Mouse (Mus musculus) megakaryocyte, embryonic 14.5 days (primary cell): ENCODE results near the gene Ercc1. TPM values are rescaled to one million over a fixed set of nuclear protein-coding genes. Genes with fewer than 3 reads are reported as not detected.
A peak's percentile ranks its signal among the peaks of the same experiment; 100 is the strongest.

Experiments
- H3K27me3 ChIP-seq: replicated peaks from 2 replicates; pipeline ENCODE3; 2012; ENCODE audit warnings: inconsistent platforms
- H3K36me3 ChIP-seq: replicated peaks from 2 replicates; pipeline ENCODE3; 2012; ENCODE audit warnings: low read length, inconsistent platforms, mixed read lengths
- H3K4me1 ChIP-seq: 2 replicates; pipeline ENCODE4 v1.6.1; 2012; ENCODE audit warnings: inconsistent platforms
- H3K4me3 ChIP-seq: replicated peaks from 2 replicates; pipeline ENCODE3; 2012; ENCODE audit warnings: moderate library complexity, mild to moderate bottlenecking, inconsistent platforms
- H3K9me3 ChIP-seq: 2 replicates; pipeline ENCODE4 v1.6.1; 2012; ENCODE audit warnings: inconsistent platforms
- FLI1 ChIP-seq: IDR thresholded peaks from 2 replicates; pipeline ENCODE4 v1.6.1; 2012; ENCODE audit warnings: low read length, inconsistent platforms, mixed read lengths
- GATA1 ChIP-seq: IDR thresholded peaks from 3 replicates; pipeline ENCODE4 v1.6.1; 2012; ENCODE audit warnings: mixed read lengths, low read length, inconsistent platforms, borderline replicate concordance
- polyA plus RNA-seq: library from polyadenylated mRNA; stranded (reverse); fragments of >175 nt; gene quantifications from 2 replicates; pipeline ENCODE4 v1.2.3, GENCODE M21; 2012; ENCODE audit warnings: low replicate concordance; ENCODE audit not compliant: insufficient read depth

Ercc1 gene
- polyA plus RNA-seq, 1 experiment = 52.2 TPM

GRCm38 (mm10) chr7:19320637-19321036 is 23.9 kb upstream of the Ercc1 start:
- H3K36me3 ChIP-seq = no peaks in the 10 kb centered on the region
- peaks cover 85% of the 10 kb centered on the region for H3K4me1 ChIP-seq
- H3K4me3 ChIP-seq = peak overlapping the region; percentile 92
- peaks cover 56% of the 10 kb centered on the region for H3K27me3 ChIP-seq
- TF ChIP-seq GATA1 (no peak), FLI1 (no peak)
- H3K9me3 ChIP-seq = no peaks in the 10 kb centered on the region

GRCm38 (mm10) chr7:19321464-19321863 is 23.1 kb upstream of the Ercc1 start:
- TF ChIP-seq GATA1 (no peak), FLI1 (no peak)
- Histone ChIP-seq H3K4me3 (peak overlapping the region; percentile 54), H3K9me3 (no peaks in the 10 kb centered on the region), H3K36me3 (no peaks in the 10 kb centered on the region), H3K27me3 (peaks cover 49% of the 10 kb centered on the region), H3K4me1 (peaks cover 85% of the 10 kb centered on the region)

GRCm38 (mm10) chr7:19322489-19322888 is 22.1 kb upstream of the Ercc1 start:
- Histone ChIP-seq H3K4me1 (peaks cover 85% of the 10 kb centered on the region), H3K9me3 (no peaks in the 10 kb centered on the region), H3K4me3 (no peak overlapping the region), H3K27me3 (peaks cover 40% of the 10 kb centered on the region), H3K36me3 (no peaks in the 10 kb centered on the region)
- TF ChIP-seq GATA1 (no peak), FLI1 (no peak)

- peak overlapping the region; percentile 46 for H3K4me3 ChIP-seq
- peaks cover 27% of the 10 kb centered on the region for H3K27me3 ChIP-seq
- H3K36me3 ChIP-seq = no peaks in the 10 kb centered on the region
- no peak for TF ChIP-seq FLI1
- TF ChIP-seq GATA1 = no peak
- H3K4me1 ChIP-seq = peaks cover 81% of the 10 kb centered on the region
- peaks cover 6% of the 10 kb centered on the region; the same call in 1 of the 2 replicates for H3K9me3 ChIP-seq
Observed at GRCm38 (mm10) chr7:19324221-19324620, 20.4 kb upstream of the Ercc1 start.

- peaks cover 21% of the 10 kb centered on the region for H3K27me3 ChIP-seq
- no peaks in the 10 kb centered on the region for H3K36me3 ChIP-seq
- H3K4me3 ChIP-seq = peak overlapping the region; percentile 9
- H3K9me3 ChIP-seq = peaks cover 6% of the 10 kb centered on the region; the same call in 1 of the 2 replicates
- H3K4me1 ChIP-seq = peaks cover 82% of the 10 kb centered on the region
- TF ChIP-seq GATA1 (no peak), FLI1 (no peak)
Observed at GRCm38 (mm10) chr7:19325262-19326199, 19.0 kb upstream of the Ercc1 start.

GRCm38 (mm10) chr7:19326359-19326758 is 18.2 kb upstream of the Ercc1 start:
- TF ChIP-seq GATA1 (no peak), FLI1 (no peak)
- Histone ChIP-seq H3K36me3 (no peaks in the 10 kb centered on the region), H3K4me1 (peaks cover 81% of the 10 kb centered on the region), H3K4me3 (peak overlapping the region; percentile 90), H3K27me3 (peaks cover 21% of the 10 kb centered on the region), H3K9me3 (peaks cover 6% of the 10 kb centered on the region; the same call in 1 of the 2 replicates)

GRCm38 (mm10) chr7:19327128-19327527 is 17.4 kb upstream of the Ercc1 start:
- Histone ChIP-seq H3K9me3 (peaks cover 6% of the 10 kb centered on the region; the same call in 1 of the 2 replicates), H3K27me3 (peaks cover 21% of the 10 kb centered on the region), H3K36me3 (no peaks in the 10 kb centered on the region), H3K4me1 (peaks cover 81% of the 10 kb centered on the region), H3K4me3 (peak overlapping the region; percentile 90)
- no peak for TF ChIP-seq FLI1
- no peak for TF ChIP-seq GATA1

- Histone ChIP-seq H3K4me3 (peak overlapping the region; percentile 90), H3K27me3 (peaks cover 17% of the 10 kb centered on the region), H3K36me3 (no peaks in the 10 kb centered on the region), H3K4me1 (peaks cover 82% of the 10 kb centered on the region), H3K9me3 (peaks cover 6% of the 10 kb centered on the region; the same call in 1 of the 2 replicates)
- no peak for TF ChIP-seq FLI1
- TF ChIP-seq GATA1 = no peak
Observed at GRCm38 (mm10) chr7:19327782-19328181, 16.8 kb upstream of the Ercc1 start.

- Histone ChIP-seq H3K27me3 (peaks cover 17% of the 10 kb centered on the region), H3K4me1 (peaks cover 83% of the 10 kb centered on the region), H3K36me3 (no peaks in the 10 kb centered on the region), H3K4me3 (no peak overlapping the region), H3K9me3 (peaks cover 6% of the 10 kb centered on the region; the same call in 1 of the 2 replicates)
- no peak for TF ChIP-seq FLI1
- no peak for TF ChIP-seq GATA1
Observed at GRCm38 (mm10) chr7:19328425-19328824, 16.2 kb upstream of the Ercc1 start.

GRCm38 (mm10) chr7:19331910-19332309 is 12.7 kb upstream of the Ercc1 start:
- no peaks in the 10 kb centered on the region for H3K27me3 ChIP-seq
- peaks cover 6% of the 10 kb centered on the region; the same call in 1 of the 2 replicates for H3K9me3 ChIP-seq
- peak overlapping the region; percentile 72 for H3K4me3 ChIP-seq
- TF ChIP-seq FLI1 = no peak
- TF ChIP-seq GATA1 = no peak
- peaks cover 8% of the 10 kb centered on the region for H3K36me3 ChIP-seq
- peaks cover 88% of the 10 kb centered on the region for H3K4me1 ChIP-seq
